Mouse (Mus musculus) heart, adult 18-20 months (tissue): ENCODE results near the gene Slc10a7. TPM values are rescaled to one million over a fixed set of nuclear protein-coding genes. Genes with fewer than 3 reads are reported as not detected.
A peak's percentile ranks its signal among the peaks of the same experiment; 100 is the strongest.
"Not testable (repeated sequence)": the region's sequence is repeated elsewhere in the genome, so short reads cannot be mapped to it uniquely, and the experiment has no call there.

ENCODE experiments used
- DNase-seq, 2 experiments: peaks; one replicate each; pipeline ENCODE4 v3.0.0; 2021 to 2022; ENCODE audit warnings: mixed read lengths in 1 of 2
- total RNA-seq, 2 experiments: library from RNA; stranded (reverse); gene quantifications; 2 replicates each; pipeline ENCODE4 v1.2.3; 2021

Gene Slc10a7
- total RNA-seq, 2 experiments from 2014 or later = 4.8 to 9.7 TPM

GRCm38 (mm10) chr8:78668206-78668605 is 159.1 kb downstream of the Slc10a7 start:
- no peak for DNase-seq

GRCm38 (mm10) chr8:78670241-78670640 is 161.1 kb downstream of the Slc10a7 start:
- DNase-seq = no peak

DNA sequence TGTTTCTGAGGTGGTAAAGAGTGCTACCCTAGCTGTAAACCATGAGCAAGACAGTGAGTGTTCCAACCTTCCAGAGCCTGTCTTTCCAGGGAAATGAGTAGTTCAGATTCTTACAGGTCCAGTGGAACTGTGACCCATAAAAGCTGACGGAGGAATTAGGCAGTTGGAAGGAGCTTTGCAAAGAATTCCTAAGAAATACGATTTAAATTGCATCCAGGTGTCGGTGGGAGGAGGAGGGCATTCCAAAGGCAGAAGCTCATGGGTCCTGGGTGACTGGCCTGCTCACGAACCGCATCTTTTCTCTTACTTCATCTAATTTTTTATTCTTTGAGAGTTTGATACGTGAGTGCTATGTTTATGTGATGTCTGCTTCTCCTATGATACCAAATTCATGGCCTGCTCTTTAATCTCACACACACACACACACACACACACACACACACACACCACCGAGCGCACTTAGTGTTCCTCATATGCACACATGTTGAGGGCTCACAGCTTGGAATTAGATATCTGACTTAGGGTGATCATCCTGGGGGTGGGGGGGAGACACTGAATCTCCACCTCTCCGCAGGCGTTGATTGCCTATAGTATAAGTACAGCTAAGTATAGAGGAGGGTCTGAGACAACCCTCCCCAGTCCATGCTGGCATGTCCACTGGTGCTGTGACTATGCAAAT is 169.5 kb downstream of the Slc10a7 start:
- DNase-seq = no peak

- DNase-seq = no peak
Observed at GRCm38 (mm10) chr8:78690795-78691194, 181.6 kb downstream of the Slc10a7 start.

GRCm38 (mm10) chr8:78698331-78698741 is 189.2 kb downstream of the Slc10a7 start:
- DNase-seq = no peak

GRCm38 (mm10) chr8:78703068-78703820 is 194.1 kb downstream of the Slc10a7 start:
- DNase-seq = no peak

DNA sequence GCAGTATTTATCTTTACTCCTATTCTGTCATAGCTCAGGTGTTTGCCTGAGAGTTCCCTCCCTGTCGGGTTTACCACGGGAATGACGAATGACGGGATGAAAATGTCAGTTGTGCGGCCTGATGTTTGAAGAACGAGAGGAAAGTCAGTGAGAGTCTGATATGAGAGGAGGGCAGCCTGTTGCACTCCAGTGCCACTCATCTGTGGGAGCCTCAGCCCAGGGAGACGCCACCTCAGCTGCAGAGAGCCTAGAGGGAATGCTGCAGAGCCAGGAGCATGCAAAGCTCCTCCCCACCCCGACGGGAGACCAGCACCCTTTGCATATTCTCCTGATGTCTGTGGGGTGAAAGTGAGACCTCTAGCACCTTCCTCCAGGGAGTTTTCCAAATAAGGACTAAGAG is 196.8 kb downstream of the Slc10a7 start:
- DNase-seq = no peak

GRCm38 (mm10) chr8:78709948-78710644 is 200.9 kb downstream of the Slc10a7 start:
- no peak for DNase-seq

DNA sequence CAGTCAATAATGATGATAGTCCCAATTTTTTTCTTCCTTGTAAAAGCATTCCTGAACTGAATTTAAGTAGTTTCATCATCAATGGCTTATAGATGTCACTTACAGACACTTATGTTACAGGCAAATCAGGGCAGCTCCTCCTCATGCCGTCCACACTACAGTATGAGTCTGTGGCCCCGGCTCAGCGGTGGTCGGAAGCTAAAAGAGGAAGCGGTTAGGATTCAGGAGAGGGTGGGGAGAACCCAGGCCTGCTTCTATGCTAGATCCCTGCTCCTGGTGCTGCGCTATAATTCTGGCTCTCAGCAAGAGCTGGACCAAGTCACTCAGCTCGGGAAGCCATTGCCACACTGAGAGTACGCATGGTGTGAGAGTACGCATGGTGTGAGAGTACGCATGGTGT is 201.8 kb downstream of the Slc10a7 start:
- DNase-seq = no peak

DNA sequence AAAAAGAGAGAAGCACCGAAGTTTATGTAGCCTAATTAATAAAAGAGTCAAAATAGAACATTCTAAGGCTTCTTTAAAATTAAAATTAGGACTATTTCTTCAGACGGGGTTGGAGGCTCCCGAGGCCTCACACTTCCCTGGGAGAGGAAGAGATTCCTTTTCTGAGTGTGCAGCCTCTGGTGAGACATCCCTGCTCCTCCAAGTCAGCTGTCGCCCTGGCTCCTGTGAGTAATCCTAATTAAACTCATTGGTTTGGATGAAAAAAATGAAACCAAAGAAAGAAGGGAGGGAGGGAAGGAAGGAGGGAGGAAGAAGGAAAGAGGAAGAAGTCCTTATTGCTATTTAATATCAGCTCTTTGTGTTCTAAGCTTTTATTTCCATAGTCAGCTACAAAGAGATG is 205.7 kb downstream of the Slc10a7 start:
- DNase-seq = no peak

DNA sequence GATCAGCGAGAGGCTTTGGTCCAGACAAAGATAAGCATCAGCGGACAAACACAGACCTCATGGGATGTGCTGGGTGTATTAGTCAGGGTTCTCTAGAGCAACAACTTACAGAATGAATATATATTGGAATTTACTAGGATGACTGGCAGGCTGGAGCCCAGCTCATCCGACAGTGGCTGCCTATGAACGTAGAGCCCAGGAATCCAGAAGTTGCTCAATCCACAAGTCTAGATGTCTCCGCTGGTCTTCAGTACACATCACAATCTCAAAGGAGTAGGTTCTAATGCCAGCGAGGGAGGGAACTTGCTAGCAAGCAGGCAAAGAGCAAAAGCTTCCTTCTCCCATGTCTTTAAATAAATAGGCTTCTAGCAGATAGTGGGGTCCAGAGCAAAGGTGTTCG is 207.4 kb downstream of the Slc10a7 start:
- no peak for DNase-seq

GRCm38 (mm10) chr8:78717191-78717590 is 208.0 kb downstream of the Slc10a7 start:
- not testable (repeated sequence) for DNase-seq

DNA sequence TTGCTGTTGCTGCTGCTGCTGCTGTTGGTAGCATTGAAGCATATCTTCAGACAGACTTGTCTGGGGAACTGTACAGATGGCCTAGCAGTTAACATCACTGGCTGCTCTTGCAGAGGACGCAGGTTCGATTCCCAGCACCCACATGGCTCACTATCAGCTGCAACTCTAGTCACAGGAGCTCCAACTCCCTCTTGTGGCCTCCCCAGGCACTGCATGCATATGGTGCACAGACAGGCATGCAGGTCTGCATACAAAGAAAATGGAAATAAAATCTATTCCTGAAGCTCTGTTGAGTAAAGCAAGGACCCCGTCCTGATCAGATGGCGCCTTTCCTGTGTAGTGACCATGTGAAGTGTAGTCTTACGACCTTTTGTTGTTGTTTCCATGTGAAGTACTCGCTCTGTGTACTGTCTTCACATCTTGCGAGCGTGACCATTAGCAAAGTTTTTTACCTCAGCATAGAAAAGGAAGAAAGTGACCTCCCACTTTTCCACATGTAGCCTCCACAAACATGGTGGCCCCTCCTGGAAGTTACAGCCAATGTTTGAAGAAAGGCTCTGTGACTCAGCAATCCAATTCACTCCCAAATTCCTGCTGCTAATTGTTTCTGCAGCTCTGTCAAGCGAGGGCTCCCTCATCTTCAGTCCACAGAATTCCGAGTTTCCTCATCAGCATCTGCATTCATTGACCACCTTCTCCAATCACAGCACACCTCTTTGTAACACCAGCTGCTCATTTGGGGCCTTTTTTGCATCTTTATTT is 210.3 kb downstream of the Slc10a7 start:
- DNase-seq = no peak

- no peak for DNase-seq
Observed at GRCm38 (mm10) chr8:78720041-78720414, 210.9 kb downstream of the Slc10a7 start.

DNA sequence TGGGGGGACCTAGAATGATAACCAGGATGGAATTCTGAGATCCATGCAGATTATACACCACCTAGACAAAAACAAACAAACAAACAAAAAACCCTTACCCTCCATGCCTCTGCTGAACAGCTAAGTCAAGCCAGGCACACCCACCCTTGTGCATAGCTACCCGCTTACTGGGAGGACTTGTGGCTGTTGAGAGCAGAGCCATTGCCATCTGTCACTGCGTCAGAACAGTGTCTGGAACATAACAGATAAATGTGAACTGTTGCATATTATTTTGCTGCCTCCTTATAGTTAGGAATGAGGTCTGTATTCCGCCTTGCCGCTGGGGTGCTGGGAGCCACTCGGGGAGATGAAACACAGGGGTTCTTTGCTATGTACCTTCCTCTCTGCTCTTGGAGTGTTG is 212.4 kb downstream of the Slc10a7 start:
- DNase-seq = no peak

- DNase-seq = no peak
Observed at GRCm38 (mm10) chr8:78722201-78722600, 213.1 kb downstream of the Slc10a7 start.

- no peak for DNase-seq
Observed at GRCm38 (mm10) chr8:78724832-78725231, 215.7 kb downstream of the Slc10a7 start.

DNA sequence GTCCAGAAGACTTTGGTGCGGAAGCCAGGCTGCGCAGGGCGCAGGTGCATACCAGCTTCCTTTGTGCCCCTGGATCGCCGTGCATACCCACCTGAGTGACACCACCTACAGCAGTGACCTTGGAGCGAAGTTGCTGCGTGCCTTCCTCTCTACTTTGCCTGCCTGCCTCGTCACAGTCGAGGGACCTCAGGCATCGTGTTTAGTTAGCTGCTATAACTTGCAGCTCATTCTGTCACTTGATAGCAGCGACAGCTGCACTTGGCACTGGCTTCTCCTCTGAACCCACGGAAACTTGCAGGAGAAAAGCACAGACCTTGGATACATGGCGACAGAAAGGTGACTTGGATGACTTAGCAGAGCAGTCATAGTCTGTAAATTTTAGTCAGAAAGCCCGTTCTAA is 219.1 kb downstream of the Slc10a7 start:
- DNase-seq = no peak

- DNase-seq = peak in 1 of 2 experiments; percentile 26
Observed at GRCm38 (mm10) chr8:78732410-78732809, 223.3 kb downstream of the Slc10a7 start.

DNA sequence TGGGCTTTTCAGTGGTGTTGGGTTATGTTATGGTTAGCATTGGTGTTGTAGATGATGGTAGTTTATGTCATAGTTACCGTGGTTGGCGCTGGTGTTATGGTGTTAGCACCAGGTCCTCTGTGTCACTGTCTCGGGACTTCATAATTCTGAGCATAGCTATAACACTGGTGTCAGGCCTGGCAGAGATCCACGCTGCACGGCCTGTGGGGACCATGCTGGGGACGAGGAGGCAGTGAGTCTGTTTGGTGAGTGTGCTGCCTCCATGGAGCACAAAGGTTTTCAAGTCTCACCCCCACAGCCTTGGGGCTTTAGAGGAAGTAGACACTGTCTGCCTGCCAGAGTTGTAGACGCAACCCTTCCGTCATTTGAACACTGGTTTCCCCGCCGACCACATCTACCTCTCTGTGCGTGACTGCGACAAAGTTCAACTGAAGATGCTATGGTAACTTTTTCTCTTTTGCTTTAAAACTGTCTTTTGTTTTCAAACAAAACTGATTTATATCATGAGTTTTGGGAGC is 223.9 kb downstream of the Slc10a7 start:
- DNase-seq = peak in 1 of 2 experiments; percentile 14

- no peak for DNase-seq
Observed at GRCm38 (mm10) chr8:78734721-78735517, 225.8 kb downstream of the Slc10a7 start.
